Mouse (Mus musculus): ENCODE results near the gene Nt5dc2.
A peak's percentile ranks its signal among the peaks of the same experiment; 100 is the strongest.

Nt5dc2 gene

GRCm38 (mm10) chr14:31130236-31131220, at the start of gene Nt5dc2:
Gene Nt5dc2, plus strand, starts transcription at chr14:31131053.
- DNase-seq: peak; percentile 77 to 85

- DNase-seq: no peak
These were observed 49.7 kb upstream of the Nt5dc2 start for GRCm38 (mm10) chr14:31081147-31081546.

GRCm38 (mm10) chr14:31087433-31087832, 43.4 kb upstream of the Nt5dc2 start:
- no peak for DNase-seq

- DNase-seq: no peak
These were observed 42.3 kb upstream of the Nt5dc2 start for GRCm38 (mm10) chr14:31088515-31088914.

- DNase-seq: no peak
These were observed 40.9 kb upstream of the Nt5dc2 start for GRCm38 (mm10) chr14:31089918-31090317.

GRCm38 (mm10) chr14:31105156-31105555, 25.7 kb upstream of the Nt5dc2 start:
- no peak for DNase-seq

- DNase-seq: no peak
These were observed 20.2 kb upstream of the Nt5dc2 start for GRCm38 (mm10) chr14:31110613-31111012.

- DNase-seq: no peak
These were observed 18.7 kb upstream of the Nt5dc2 start for GRCm38 (mm10) chr14:31112187-31112586.

- no peak for DNase-seq
These were observed 16.8 kb upstream of the Nt5dc2 start for GRCm38 (mm10) chr14:31114011-31114410.

GRCm38 (mm10) chr14:31115522-31115921, 15.3 kb upstream of the Nt5dc2 start:
- DNase-seq: no peak

- no peak for DNase-seq
These were observed 5.5 kb upstream of the Nt5dc2 start for GRCm38 (mm10) chr14:31125106-31126075.

- no peak for DNase-seq
These were observed 4.0 kb upstream of the Nt5dc2 start for GRCm38 (mm10) chr14:31126826-31127225.

- DNase-seq: no peak
These were observed 2.6 kb upstream of the Nt5dc2 start for GRCm38 (mm10) chr14:31128101-31128825.

GRCm38 (mm10) chr14:31128826-31129219, 2.0 kb upstream of the Nt5dc2 start, which contains the start of gene Smim4:
Gene Smim4, minus strand, starts transcription at chr14:31128956.
- peak; percentile 95 to 96 for DNase-seq

GRCm38 (mm10) chr14:31129326-31130235, 1.3 kb upstream of the Nt5dc2 start:
- no peak for DNase-seq

GRCm38 (mm10) chr14:31131272-31131821, 494 bp downstream of the Nt5dc2 start:
- no peak for DNase-seq

- no peak for DNase-seq
These were observed 1.2 kb downstream of the Nt5dc2 start for GRCm38 (mm10) chr14:31132031-31132430.

- DNase-seq: no peak
These were observed 1.7 kb downstream of the Nt5dc2 start for GRCm38 (mm10) chr14:31132491-31132975.

- DNase-seq: no peak
These were observed 2.3 kb downstream of the Nt5dc2 start for GRCm38 (mm10) chr14:31133023-31133665.
